Mouse (Mus musculus) liver, embryonic 13.5 days (tissue): ENCODE measurements around the gene Nectin1. TPM values are rescaled to one million over a fixed set of nuclear protein-coding genes. Genes with fewer than 3 reads are reported as not detected.

Source experiments
- ATAC-seq: fragments of 200-750 bp; cut with Nextera tagmentation; 2 replicates; pipeline ENCODE4 v1.8.0; 2017; ENCODE audit warnings: low read depth, mild to moderate bottlenecking, moderate number of reproducible peaks, moderate library complexity
- DNase-seq: peaks from one replicate; pipeline ENCODE4 v3.0.0; 2022
- H3K27ac ChIP-seq: fragments of 300-500 bp; sonication (generic); 2 replicates; pipeline ENCODE4 v1.5.1; 2015; ENCODE audit warnings: moderate library complexity, mild to moderate bottlenecking, inconsistent platforms
- H3K27me3 ChIP-seq: fragments of 300-500 bp; sonication (generic); 2 replicates; pipeline ENCODE4 v1.6.1; 2015; ENCODE audit warnings: mild to moderate bottlenecking, inconsistent platforms
- H3K36me3 ChIP-seq: fragments of 300-500 bp; sonication (generic); 2 replicates; pipeline ENCODE4 v1.6.1; 2015; ENCODE audit warnings: mild to moderate bottlenecking, inconsistent platforms
- H3K4me1 ChIP-seq: fragments of 300-500 bp; sonication (generic); replicated peaks from 2 replicates; pipeline ENCODE4 v1.6.1; 2015; ENCODE audit warnings: inconsistent platforms
- H3K4me2 ChIP-seq: fragments of 300-500 bp; sonication (generic); 2 replicates; pipeline ENCODE4 v1.6.1; 2015; ENCODE audit warnings: inconsistent platforms, mild to moderate bottlenecking, moderate library complexity
- H3K4me3 ChIP-seq: fragments of 300-500 bp; sonication (generic); replicated peaks from 2 replicates; pipeline ENCODE4 v1.5.1; 2015; ENCODE audit warnings: mild to moderate bottlenecking, inconsistent platforms
- H3K9ac ChIP-seq: fragments of 300-500 bp; sonication (generic); 2 replicates; pipeline ENCODE4 v1.6.1; 2015; ENCODE audit warnings: mild to moderate bottlenecking, inconsistent platforms
- H3K9me3 ChIP-seq: fragments of 300-500 bp; sonication (generic); replicated peaks from 2 replicates; pipeline ENCODE4 v1.6.1; 2016; ENCODE audit warnings: inconsistent platforms
- WGBS: fragments of 180-500 bp; shearing (Covaris S2); methylation state at CpG from one replicate; pipeline ENCODE4 v1.1.7; 2015; ENCODE audit not compliant: insufficient replicate concordance; 5-methylcytosine and 5-hydroxymethylcytosine counted together
- polyA plus RNA-seq: library from polyadenylated mRNA; unstranded; fragments of >200 nt; fragmentation: Nextera tagmentation; extraction: Ambion mirVana; gene quantifications from 2 replicates; pipeline ENCODE4 v1.2.1, GENCODE M21; 2015

The Nectin1 gene
- polyA plus RNA-seq, 1 experiment from 2014 or later, result 1.3 TPM

GRCm38 (mm10) chr9:43822206-43822605 lies 78.4 kb downstream of the Nectin1 start:
- DNase-seq, result no peak
- Histone ChIP-seq H3K4me3 (no peak overlapping the region), H3K27me3 (no peaks in the 10 kb centered on the region), H3K9ac (no peak overlapping the region), H3K9me3 (no peaks in the 10 kb centered on the region), H3K27ac (no peak overlapping the region), H3K4me2 (no peak overlapping the region), H3K36me3 (no peaks in the 10 kb centered on the region), H3K4me1 (no peaks in the 10 kb centered on the region)
- no peak for ATAC-seq
- 66% methylated on average over 5 of the region's 5 CpGs for WGBS

GRCm38 (mm10) chr9:43825178-43825577 lies 81.4 kb downstream of the Nectin1 start:
- Histone ChIP-seq H3K27ac (no peak overlapping the region), H3K9ac (no peak overlapping the region), H3K4me2 (no peak overlapping the region), H3K4me3 (no peak overlapping the region), H3K9me3 (no peaks in the 10 kb centered on the region), H3K4me1 (no peaks in the 10 kb centered on the region), H3K27me3 (no peaks in the 10 kb centered on the region), H3K36me3 (no peaks in the 10 kb centered on the region)
- DNase-seq (no peak), ATAC-seq (no peak)
- WGBS, result 46% methylated on average over 5 of the region's 5 CpGs

- DNase-seq, result no peak
- Histone ChIP-seq H3K9ac (no peak overlapping the region), H3K4me2 (no peak overlapping the region), H3K27me3 (no peaks in the 10 kb centered on the region), H3K4me1 (no peaks in the 10 kb centered on the region), H3K36me3 (no peaks in the 10 kb centered on the region), H3K4me3 (no peak overlapping the region), H3K9me3 (no peaks in the 10 kb centered on the region), H3K27ac (no peak overlapping the region)
- ATAC-seq, result no peak
- 63% methylated on average over 8 of the region's 8 CpGs for WGBS
Observed at GRCm38 (mm10) chr9:43826558-43827253, 82.9 kb downstream of the Nectin1 start.

GRCm38 (mm10) chr9:43827593-43827992 lies 83.8 kb downstream of the Nectin1 start:
- H3K4me2 ChIP-seq, result no peak overlapping the region
- no peaks in the 10 kb centered on the region for H3K27me3 ChIP-seq
- no peak overlapping the region for H3K27ac ChIP-seq
- H3K4me1 ChIP-seq, result no peaks in the 10 kb centered on the region
- WGBS, result 43% methylated on average over 5 of the region's 5 CpGs
- DNase-seq (peak; percentile 17), ATAC-seq (no peak)
- H3K9ac ChIP-seq, result no peak overlapping the region
- no peak overlapping the region for H3K4me3 ChIP-seq
- H3K9me3 ChIP-seq, result no peaks in the 10 kb centered on the region
- no peaks in the 10 kb centered on the region for H3K36me3 ChIP-seq

GRCm38 (mm10) chr9:43828960-43829359 lies 85.2 kb downstream of the Nectin1 start:
- H3K4me1 ChIP-seq, result no peaks in the 10 kb centered on the region
- ATAC-seq, result no peak
- 54% methylated on average over 6 of the region's 6 CpGs for WGBS
- no peak overlapping the region for H3K27ac ChIP-seq
- H3K9ac ChIP-seq, result no peak overlapping the region
- H3K4me3 ChIP-seq, result no peak overlapping the region
- H3K36me3 ChIP-seq, result no peaks in the 10 kb centered on the region
- H3K27me3 ChIP-seq, result no peaks in the 10 kb centered on the region
- DNase-seq, result no peak
- H3K9me3 ChIP-seq, result no peaks in the 10 kb centered on the region
- H3K4me2 ChIP-seq, result no peak overlapping the region

GRCm38 (mm10) chr9:43833232-43833631 lies 89.4 kb downstream of the Nectin1 start:
- DNase-seq (no peak), ATAC-seq (no peak)
- Histone ChIP-seq H3K4me1 (no peaks in the 10 kb centered on the region), H3K9me3 (no peaks in the 10 kb centered on the region), H3K27ac (no peak overlapping the region), H3K9ac (no peak overlapping the region), H3K4me3 (no peak overlapping the region), H3K4me2 (no peak overlapping the region), H3K27me3 (no peaks in the 10 kb centered on the region), H3K36me3 (no peaks in the 10 kb centered on the region)
- WGBS, result 68% methylated on average over 8 of the region's 8 CpGs

GRCm38 (mm10) chr9:43834283-43834682 lies 90.5 kb downstream of the Nectin1 start:
- ATAC-seq (no peak), DNase-seq (no peak)
- Histone ChIP-seq H3K4me2 (no peak overlapping the region), H3K36me3 (no peaks in the 10 kb centered on the region), H3K9me3 (no peaks in the 10 kb centered on the region), H3K4me3 (no peak overlapping the region), H3K27me3 (no peaks in the 10 kb centered on the region), H3K27ac (no peak overlapping the region), H3K9ac (no peak overlapping the region), H3K4me1 (no peaks in the 10 kb centered on the region)
- WGBS, result 69% methylated on average over 13 of the region's 13 CpGs

GRCm38 (mm10) chr9:43838561-43838960 lies 94.8 kb downstream of the Nectin1 start:
- ATAC-seq (no peak), DNase-seq (no peak)
- Histone ChIP-seq H3K36me3 (no peaks in the 10 kb centered on the region), H3K27me3 (0 out of 2 replicates have a peak, but pooled peaks cover 9% of the 10 kb centered on the region), H3K4me2 (no peak overlapping the region), H3K9me3 (no peaks in the 10 kb centered on the region), H3K27ac (no peak overlapping the region), H3K4me3 (no peak overlapping the region), H3K9ac (no peak overlapping the region), H3K4me1 (no peaks in the 10 kb centered on the region)
- WGBS, result 58% methylated on average over 2 of the region's 2 CpGs

GRCm38 (mm10) chr9:43842921-43843577 lies 99.3 kb downstream of the Nectin1 start:
- Histone ChIP-seq H3K27me3 (peaks cover 37% of the 10 kb centered on the region), H3K27ac (no peak overlapping the region), H3K36me3 (no peaks in the 10 kb centered on the region), H3K4me1 (no peaks in the 10 kb centered on the region), H3K4me3 (no peak overlapping the region), H3K9ac (no peak overlapping the region), H3K4me2 (no peak overlapping the region), H3K9me3 (no peaks in the 10 kb centered on the region)
- 10% methylated on average over 5 of the region's 8 CpGs for WGBS
- DNase-seq (no peak), ATAC-seq (no peak)

GRCm38 (mm10) chr9:43843711-43844127 lies 99.9 kb downstream of the Nectin1 start:
- Histone ChIP-seq H3K36me3 (no peaks in the 10 kb centered on the region), H3K4me2 (no peak overlapping the region), H3K9ac (no peak overlapping the region), H3K4me1 (no peaks in the 10 kb centered on the region), H3K27me3 (peaks cover 37% of the 10 kb centered on the region), H3K4me3 (no peak overlapping the region), H3K9me3 (no peaks in the 10 kb centered on the region), H3K27ac (no peak overlapping the region)
- WGBS, result 4% methylated on average over 3 of the region's 3 CpGs
- DNase-seq (no peak), ATAC-seq (no peak)

GRCm38 (mm10) chr9:43845660-43846455 lies 102.1 kb downstream of the Nectin1 start:
- DNase-seq, result no peak
- H3K4me2 ChIP-seq, result no peak overlapping the region
- H3K27ac ChIP-seq, result no peak overlapping the region
- no peak overlapping the region for H3K9ac ChIP-seq
- ATAC-seq, result no peak
- H3K27me3 ChIP-seq, result peaks cover 37% of the 10 kb centered on the region
- H3K9me3 ChIP-seq, result no peaks in the 10 kb centered on the region
- no peaks in the 10 kb centered on the region for H3K4me1 ChIP-seq
- WGBS, result 5% methylated on average over 17 of the region's 17 CpGs
- no peaks in the 10 kb centered on the region for H3K36me3 ChIP-seq
- H3K4me3 ChIP-seq, result no peak overlapping the region
